Mouse (Mus musculus): Measurements from ENCODE around the gene Pim1. TPM values are rescaled to one million over a fixed set of nuclear protein-coding genes. Genes with fewer than 3 reads are reported as not detected.
A peak's percentile ranks its signal among the peaks of the same experiment; 100 is the strongest.
"Not testable (repeated sequence)": the region's sequence is repeated elsewhere in the genome, so short reads cannot be mapped to it uniquely, and the experiment has no call there.

Gene Pim1
- polyA plus RNA-seq, 1 experiment from 2014 or later, result 32.8 TPM

GRCm38 (mm10) chr17:29510691-29511090 is 20.1 kb downstream of the Pim1 start:
- Histone ChIP-seq H3K9ac (ENCODE audit: low read length) (no peak overlapping the region), H3K4me3 (ENCODE audit: low read depth, low read length) (no peak overlapping the region), H3K36me3 (ENCODE audit: control insufficient read depth, insufficient read depth, low read length) (no peaks in the 10 kb centered on the region), H3K9me3 (ENCODE audit: control insufficient read depth, low read length) (no peaks in the 10 kb centered on the region), H3K27me3 (ENCODE audit: control insufficient read depth, insufficient read depth, low read length) (no peaks in the 10 kb centered on the region), H3K4me1 (replicated peaks; ENCODE audit: control insufficient read depth, insufficient read depth) (no peaks in the 10 kb centered on the region), H3K4me2 (replicated peaks; ENCODE audit: low read depth) (no peak overlapping the region), H3K27ac (replicated peaks) (no peak overlapping the region)
- no peak for ATAC-seq (ENCODE audit: low FRiP score, low TSS enrichment)
- TF ChIP-seq CTCF (IDR thresholded peaks at IDR 0.05; ENCODE audit: low read depth), result no peak
- no peak for TF ChIP-seq EP300 (optimal IDR thresholded peaks at IDR 0.05)
- WGBS, result 51% methylated on average over 8 of the region's 8 CpGs
- DNase-seq (ENCODE audit: low spot score), result no peak

DNA sequence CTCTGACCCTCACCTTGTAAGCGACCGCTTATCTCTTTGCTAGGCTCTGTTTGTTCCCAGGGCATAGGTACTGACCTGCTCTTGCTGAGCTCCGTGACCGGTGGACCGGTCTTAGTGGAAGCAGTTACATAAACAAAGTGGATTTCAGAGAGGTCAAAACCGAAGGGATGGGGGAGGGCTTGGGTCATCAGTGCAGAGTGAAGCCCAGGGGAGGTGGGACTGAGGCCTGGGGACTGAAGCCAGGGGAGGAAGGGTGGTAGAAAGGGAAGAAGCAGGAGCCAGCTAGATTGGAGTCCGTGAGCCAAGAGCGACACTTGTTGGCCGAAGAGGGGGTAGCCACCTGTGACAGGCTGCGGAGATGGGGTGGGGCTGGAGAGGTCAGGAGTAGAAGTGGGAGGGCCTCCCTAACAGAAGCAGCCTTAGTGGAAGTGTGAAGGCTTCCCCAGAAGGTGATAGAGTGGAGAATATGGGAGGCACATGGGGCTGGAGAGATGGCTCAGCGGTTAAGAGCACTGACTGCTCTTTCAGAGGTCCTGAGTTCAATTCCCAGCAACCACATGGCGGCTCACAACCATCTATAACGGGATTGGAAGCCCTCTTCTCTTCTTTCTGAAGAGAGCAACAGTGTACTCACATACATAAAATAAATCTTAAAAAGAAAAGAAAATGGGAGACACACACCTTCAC is 22.6 kb downstream of the Pim1 start:
- Histone ChIP-seq H3K27ac (replicated peaks) (no peak overlapping the region), H3K4me3 (ENCODE audit: low read depth, low read length) (no peak overlapping the region), H3K9ac (ENCODE audit: low read length) (no peak overlapping the region), H3K36me3 (ENCODE audit: control insufficient read depth, insufficient read depth, low read length) (no peaks in the 10 kb centered on the region), H3K9me3 (ENCODE audit: control insufficient read depth, low read length) (no peaks in the 10 kb centered on the region), H3K4me2 (replicated peaks; ENCODE audit: low read depth) (no peak overlapping the region), H3K4me1 (replicated peaks; ENCODE audit: control insufficient read depth, insufficient read depth) (no peaks in the 10 kb centered on the region), H3K27me3 (ENCODE audit: control insufficient read depth, insufficient read depth, low read length) (no peaks in the 10 kb centered on the region)
- ATAC-seq (ENCODE audit: low FRiP score, low TSS enrichment) (peak; percentile 79), DNase-seq (ENCODE audit: low spot score) (peak; percentile 83)
- TF ChIP-seq EP300 (optimal IDR thresholded peaks at IDR 0.05) (no peak), CTCF (IDR thresholded peaks at IDR 0.05; ENCODE audit: low read depth) (peak; percentile 86)
- 27% methylated on average over 13 of the region's 13 CpGs for WGBS

- DNase-seq (ENCODE audit: low spot score), result peak; percentile 76
- Histone ChIP-seq H3K36me3 (ENCODE audit: control insufficient read depth, insufficient read depth, low read length) (no peaks in the 10 kb centered on the region), H3K4me3 (ENCODE audit: low read depth, low read length) (no peak overlapping the region), H3K27me3 (ENCODE audit: control insufficient read depth, insufficient read depth, low read length) (no peaks in the 10 kb centered on the region), H3K4me1 (replicated peaks; ENCODE audit: control insufficient read depth, insufficient read depth) (no peaks in the 10 kb centered on the region), H3K9ac (ENCODE audit: low read length) (no peak overlapping the region), H3K4me2 (replicated peaks; ENCODE audit: low read depth) (no peak overlapping the region), H3K9me3 (ENCODE audit: control insufficient read depth, low read length) (no peaks in the 10 kb centered on the region), H3K27ac (replicated peaks) (no peak overlapping the region)
- under 1% methylated on average over 11 of the region's 11 CpGs for WGBS
- peak; percentile 51; the same call in 1 of the 2 replicates for ATAC-seq (ENCODE audit: low FRiP score, low TSS enrichment)
- TF ChIP-seq EP300 (optimal IDR thresholded peaks at IDR 0.05) (no peak), CTCF (IDR thresholded peaks at IDR 0.05; ENCODE audit: low read depth) (peak; percentile 98)
Observed at GRCm38 (mm10) chr17:29514435-29514834, 23.9 kb downstream of the Pim1 start.

DNA sequence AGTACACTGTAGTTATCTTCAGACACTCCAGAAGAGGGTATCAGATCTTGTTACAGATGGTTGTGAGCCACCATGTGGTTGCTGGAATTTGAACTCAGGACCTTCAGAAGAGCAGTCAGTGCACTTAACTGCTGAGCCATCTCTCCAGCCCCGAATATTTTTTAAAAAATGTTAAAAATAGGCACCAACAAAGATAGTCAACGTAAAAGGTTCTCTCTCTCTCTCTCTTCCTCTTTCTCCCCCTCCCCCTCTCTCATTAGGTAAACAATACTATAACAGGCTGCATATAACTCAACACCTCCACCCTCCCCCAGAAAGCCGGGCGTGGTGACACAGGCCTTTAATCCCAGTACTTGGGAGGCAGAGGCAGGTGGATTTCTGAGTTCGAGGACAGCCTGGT is 28.1 kb downstream of the Pim1 start:
- H3K9me3 ChIP-seq (ENCODE audit: control insufficient read depth, low read length); ATAC-seq (ENCODE audit: low FRiP score, low TSS enrichment); H3K36me3 ChIP-seq (ENCODE audit: control insufficient read depth, insufficient read depth, low read length); H3K4me3 ChIP-seq (ENCODE audit: low read depth, low read length); H3K9ac ChIP-seq (ENCODE audit: low read length); H3K4me2 ChIP-seq (replicated peaks; ENCODE audit: low read depth); DNase-seq (ENCODE audit: low spot score); H3K27ac ChIP-seq (replicated peaks); H3K27me3 ChIP-seq (ENCODE audit: control insufficient read depth, insufficient read depth, low read length); H3K4me1 ChIP-seq (replicated peaks; ENCODE audit: control insufficient read depth, insufficient read depth): not testable (repeated sequence)
- WGBS, result 87% methylated on average over 5 of the region's 5 CpGs

GRCm38 (mm10) chr17:29519731-29520130 is 29.2 kb downstream of the Pim1 start:
- no peaks in the 10 kb centered on the region for H3K4me1 ChIP-seq (replicated peaks; ENCODE audit: control insufficient read depth, insufficient read depth)
- DNase-seq (ENCODE audit: low spot score), result no peak
- TF ChIP-seq EP300 (optimal IDR thresholded peaks at IDR 0.05), result no peak
- TF ChIP-seq CTCF (IDR thresholded peaks at IDR 0.05; ENCODE audit: low read depth), result no peak
- no peak overlapping the region for H3K4me2 ChIP-seq (replicated peaks; ENCODE audit: low read depth)
- no peak overlapping the region for H3K27ac ChIP-seq (replicated peaks)
- no peaks in the 10 kb centered on the region for H3K36me3 ChIP-seq (ENCODE audit: control insufficient read depth, insufficient read depth, low read length)
- no peak overlapping the region for H3K9ac ChIP-seq (ENCODE audit: low read length)
- no peaks in the 10 kb centered on the region for H3K27me3 ChIP-seq (ENCODE audit: control insufficient read depth, insufficient read depth, low read length)
- no peak for ATAC-seq (ENCODE audit: low FRiP score, low TSS enrichment)
- 68% methylated on average over 8 of the region's 8 CpGs for WGBS
- no peaks in the 10 kb centered on the region for H3K9me3 ChIP-seq (ENCODE audit: control insufficient read depth, low read length)
- no peak overlapping the region for H3K4me3 ChIP-seq (ENCODE audit: low read depth, low read length)

DNA sequence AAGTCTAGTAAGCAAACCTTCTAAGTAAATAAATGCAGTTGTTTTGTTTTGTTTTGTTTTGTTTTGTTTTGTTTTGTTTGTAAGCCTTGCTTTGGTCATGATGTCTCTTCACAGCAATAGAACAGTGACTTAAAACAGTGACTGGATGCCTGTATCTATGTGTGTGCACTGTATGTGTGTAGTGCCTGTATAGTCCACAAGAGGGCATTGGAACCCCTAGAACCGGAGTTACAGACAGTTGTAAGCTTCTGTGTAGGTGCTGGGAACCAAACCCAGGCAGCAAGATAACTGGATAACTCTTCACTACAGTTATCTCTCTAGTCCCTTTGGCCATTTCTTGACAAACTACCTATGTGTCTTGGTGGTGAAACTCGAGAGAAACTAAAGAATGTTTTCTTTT is 35.1 kb downstream of the Pim1 start:
- Histone ChIP-seq H3K36me3 (ENCODE audit: control insufficient read depth, insufficient read depth, low read length) (no peaks in the 10 kb centered on the region), H3K9me3 (ENCODE audit: control insufficient read depth, low read length) (no peaks in the 10 kb centered on the region), H3K4me2 (replicated peaks; ENCODE audit: low read depth) (no peak overlapping the region), H3K9ac (ENCODE audit: low read length) (no peak overlapping the region), H3K27ac (replicated peaks) (no peak overlapping the region), H3K4me1 (replicated peaks; ENCODE audit: control insufficient read depth, insufficient read depth) (no peaks in the 10 kb centered on the region), H3K4me3 (ENCODE audit: low read depth, low read length) (no peak overlapping the region), H3K27me3 (ENCODE audit: control insufficient read depth, insufficient read depth, low read length) (no peaks in the 10 kb centered on the region)
- TF ChIP-seq EP300 (optimal IDR thresholded peaks at IDR 0.05) (no peak), CTCF (IDR thresholded peaks at IDR 0.05; ENCODE audit: low read depth) (no peak)
- DNase-seq (ENCODE audit: low spot score) (no peak), ATAC-seq (ENCODE audit: low FRiP score, low TSS enrichment) (no peak)
- 83% methylated on average over 2 of the region's 2 CpGs for WGBS
